Mouse (Mus musculus) stomach, embryonic 15.5 days (tissue): ENCODE results near the gene Cluh. TPM values are rescaled to one million over a fixed set of nuclear protein-coding genes. Genes with fewer than 3 reads are reported as not detected.

Source experiments
- ATAC-seq: fragments of 200-750 bp; cut with Nextera tagmentation; 2 replicates; pipeline ENCODE4 v1.8.0; 2017; ENCODE audit warnings: low read depth, moderate number of reproducible peaks, moderate TSS enrichment; ENCODE audit not compliant: insufficient read depth, low FRiP score
- H3K27ac ChIP-seq: fragments of 300-500 bp; sonication (generic); 2 replicates; pipeline ENCODE4 v1.5.1; 2015; ENCODE audit warnings: mild to moderate bottlenecking, inconsistent platforms
- H3K27me3 ChIP-seq: fragments of 300-500 bp; sonication (generic); replicated peaks from 2 replicates; pipeline ENCODE4 v1.6.1; 2015; ENCODE audit warnings: inconsistent platforms
- H3K36me3 ChIP-seq: fragments of 300-500 bp; sonication (generic); 2 replicates; pipeline ENCODE4 v1.6.1; 2015; ENCODE audit warnings: inconsistent platforms
- H3K4me1 ChIP-seq: fragments of 300-500 bp; sonication (generic); 2 replicates; pipeline ENCODE4 v1.6.1; 2015; ENCODE audit warnings: inconsistent platforms
- H3K4me2 ChIP-seq: fragments of 300-500 bp; sonication (generic); 2 replicates; pipeline ENCODE4 v1.6.1; 2015; ENCODE audit warnings: mild to moderate bottlenecking, inconsistent platforms
- H3K4me3 ChIP-seq: fragments of 300-500 bp; sonication (generic); replicated peaks from 2 replicates; pipeline ENCODE4 v1.5.1; 2015; ENCODE audit warnings: inconsistent platforms
- H3K9ac ChIP-seq: fragments of 300-500 bp; sonication (generic); 2 replicates; pipeline ENCODE4 v1.6.1; 2015; ENCODE audit warnings: inconsistent platforms
- H3K9me3 ChIP-seq: fragments of 300-500 bp; sonication (generic); 2 replicates; pipeline ENCODE4 v1.6.1; 2016; ENCODE audit warnings: inconsistent platforms
- WGBS: fragments of 180-500 bp; shearing (Covaris S2); methylation state at CpG from one replicate; pipeline ENCODE4 v1.1.7; 2015; 5-methylcytosine and 5-hydroxymethylcytosine counted together
- polyA plus RNA-seq: library from polyadenylated mRNA; unstranded; fragments of >200 nt; fragmentation: Nextera tagmentation; extraction: Ambion mirVana; gene quantifications from 2 replicates; pipeline ENCODE4 v1.2.1, GENCODE M21; 2015

Cluh gene
- polyA plus RNA-seq, 1 experiment from 2014 or later = 34.9 TPM

- Histone ChIP-seq H3K27me3 (peaks cover 12% of the 10 kb centered on the region), H3K4me3 (no peak overlapping the region), H3K9ac (no peak overlapping the region), H3K36me3 (no peaks in the 10 kb centered on the region), H3K4me1 (no peaks in the 10 kb centered on the region), H3K4me2 (no peak overlapping the region), H3K9me3 (no peaks in the 10 kb centered on the region), H3K27ac (no peak overlapping the region)
- no peak for ATAC-seq
These were observed 24.0 kb upstream of the Cluh start for GRCm38 (mm10) chr11:74625333-74625732.

GRCm38 (mm10) chr11:74627481-74627880 lies 21.8 kb upstream of the Cluh start:
- H3K4me1 ChIP-seq = no peaks in the 10 kb centered on the region
- 65% methylated on average over 3 of the region's 3 CpGs for WGBS
- H3K4me3 ChIP-seq = no peak overlapping the region
- H3K9ac ChIP-seq = no peak overlapping the region
- H3K36me3 ChIP-seq = no peaks in the 10 kb centered on the region
- no peaks in the 10 kb centered on the region for H3K27me3 ChIP-seq
- no peak for ATAC-seq
- H3K9me3 ChIP-seq = no peaks in the 10 kb centered on the region
- H3K4me2 ChIP-seq = no peak overlapping the region
- no peak overlapping the region for H3K27ac ChIP-seq

- WGBS = 59% methylated on average over 7 of the region's 7 CpGs
- no peak overlapping the region for H3K9ac ChIP-seq
- H3K4me3 ChIP-seq = no peak overlapping the region
- H3K27ac ChIP-seq = no peak overlapping the region
- H3K27me3 ChIP-seq = no peaks in the 10 kb centered on the region
- no peaks in the 10 kb centered on the region for H3K36me3 ChIP-seq
- H3K4me1 ChIP-seq = peaks cover under 1% of the 10 kb centered on the region; the same call in 1 of the 2 replicates
- no peaks in the 10 kb centered on the region for H3K9me3 ChIP-seq
- H3K4me2 ChIP-seq = no peak overlapping the region
- no peak for ATAC-seq
These were observed 17.2 kb upstream of the Cluh start for GRCm38 (mm10) chr11:74631880-74632789.

GRCm38 (mm10) chr11:74634490-74635275 lies 14.6 kb upstream of the Cluh start:
- 64% methylated on average over 5 of the region's 5 CpGs for WGBS
- no peak for ATAC-seq
- no peak overlapping the region for H3K27ac ChIP-seq

GRCm38 (mm10) chr11:74637486-74637885 lies 11.8 kb upstream of the Cluh start:
- Histone ChIP-seq H3K27me3 (0 out of 2 replicates have a peak, but pooled peaks cover 7% of the 10 kb centered on the region), H3K4me3 (peak overlapping the region; percentile 83), H3K9me3 (no peaks in the 10 kb centered on the region), H3K27ac (peak overlapping the region; percentile 94), H3K4me2 (peak overlapping the region; percentile 88), H3K4me1 (peaks cover 18% of the 10 kb centered on the region), H3K36me3 (no peaks in the 10 kb centered on the region), H3K9ac (peak overlapping the region; percentile 85; the same call in 1 of the 2 replicates)
- WGBS = 19% methylated on average over 8 of the region's 8 CpGs
- ATAC-seq = no peak

More at GRCm38 (mm10) chr11:74634490-74635275, 14.6 kb upstream of the Cluh start:
- H3K4me1 ChIP-seq = peaks cover 13% of the 10 kb centered on the region
- no peaks in the 10 kb centered on the region for H3K9me3 ChIP-seq
- no peak overlapping the region for H3K9ac ChIP-seq
- H3K4me3 ChIP-seq = no peak overlapping the region
- H3K36me3 ChIP-seq = no peaks in the 10 kb centered on the region
- no peaks in the 10 kb centered on the region for H3K27me3 ChIP-seq
- no peak overlapping the region for H3K4me2 ChIP-seq

- ATAC-seq = peak; percentile 84
- Histone ChIP-seq H3K36me3 (no peaks in the 10 kb centered on the region), H3K27ac (peak overlapping the region; percentile 94), H3K4me2 (peak overlapping the region; percentile 88), H3K4me1 (peaks cover 18% of the 10 kb centered on the region), H3K27me3 (0 out of 2 replicates have a peak, but pooled peaks cover 7% of the 10 kb centered on the region), H3K4me3 (peak overlapping the region; percentile 83), H3K9ac (peak overlapping the region; percentile 85), H3K9me3 (no peaks in the 10 kb centered on the region)
- WGBS = under 1% methylated on average over 86 of the region's 86 CpGs
These were observed 11.1 kb upstream of the Cluh start for GRCm38 (mm10) chr11:74637971-74638790.

GRCm38 (mm10) chr11:74638791-74639411 lies 10.4 kb upstream of the Cluh start:
- Histone ChIP-seq H3K36me3 (no peaks in the 10 kb centered on the region), H3K9me3 (no peaks in the 10 kb centered on the region), H3K27me3 (0 out of 2 replicates have a peak, but pooled peaks cover 7% of the 10 kb centered on the region), H3K9ac (no peak overlapping the region), H3K4me2 (peak overlapping the region; percentile 88), H3K4me1 (peaks cover 18% of the 10 kb centered on the region), H3K4me3 (peak overlapping the region; percentile 83), H3K27ac (peak overlapping the region; percentile 94)
- 11% methylated on average over 9 of the region's 9 CpGs for WGBS
- ATAC-seq = peak; percentile 61

- ATAC-seq = no peak
- Histone ChIP-seq H3K9ac (no peak overlapping the region), H3K4me3 (no peak overlapping the region), H3K36me3 (no peaks in the 10 kb centered on the region), H3K27me3 (0 out of 2 replicates have a peak, but pooled peaks cover 7% of the 10 kb centered on the region), H3K4me1 (peaks cover 18% of the 10 kb centered on the region), H3K4me2 (0 out of 2 replicates have a peak overlapping the region, but pooled peaks have one; percentile 88), H3K27ac (peak overlapping the region; percentile 94), H3K9me3 (no peaks in the 10 kb centered on the region)
- WGBS = 50% methylated on average over 1 of the region's 1 CpGs
These were observed 9.7 kb upstream of the Cluh start for GRCm38 (mm10) chr11:74639628-74640027.

- Histone ChIP-seq H3K4me1 (peaks cover 25% of the 10 kb centered on the region), H3K9me3 (no peaks in the 10 kb centered on the region), H3K27ac (peak overlapping the region; percentile 82; the same call in 1 of the 2 replicates), H3K9ac (no peak overlapping the region), H3K36me3 (no peaks in the 10 kb centered on the region), H3K4me2 (no peak overlapping the region), H3K4me3 (no peak overlapping the region), H3K27me3 (no peaks in the 10 kb centered on the region)
- no peak for ATAC-seq
- 100% methylated on average over 1 of the region's 1 CpGs for WGBS
These were observed 1.3 kb upstream of the Cluh start for GRCm38 (mm10) chr11:74647966-74648365.

GRCm38 (mm10) chr11:74648676-74649075 lies 619 bp upstream of the Cluh start:
- Histone ChIP-seq H3K27me3 (no peaks in the 10 kb centered on the region), H3K4me3 (peak overlapping the region; percentile 99), H3K4me1 (peaks cover 33% of the 10 kb centered on the region), H3K4me2 (peak overlapping the region; percentile 85), H3K9ac (no peak overlapping the region; the same call in 1 of the 2 replicates), H3K27ac (peak overlapping the region; percentile 82), H3K36me3 (no peaks in the 10 kb centered on the region), H3K9me3 (no peaks in the 10 kb centered on the region)
- 4% methylated on average over 1 of the region's 1 CpGs for WGBS
- ATAC-seq = peak; percentile 16; the same call in 1 of the 2 replicates
